Mouse (Mus musculus): ENCODE data around the gene Tldc2. TPM values are rescaled to one million over a fixed set of nuclear protein-coding genes. Genes with fewer than 3 reads are reported as not detected.

Tldc2 gene
- polyA plus RNA-seq, 1 experiment from 2014 or later, result not detected

GRCm38 (mm10) chr2:157078059-157078792 lies 8.6 kb upstream of the Tldc2 start:
- ATAC-seq (replicated peaks; ENCODE audit: low FRiP score), result peak; percentile 2; the same call in 1 of the 2 replicates
- no peaks in the 10 kb centered on the region for H3K36me3 ChIP-seq (ENCODE audit: control insufficient read depth, insufficient read depth, low read length)
- H3K27me3 ChIP-seq (replicated peaks; ENCODE audit: control insufficient read depth, insufficient read depth, low read length), result peaks cover 50% of the 10 kb centered on the region
- H3K4me2 ChIP-seq, result peak overlapping the region; percentile 81
- no peaks in the 10 kb centered on the region for H3K9me3 ChIP-seq (ENCODE audit: control insufficient read depth, low read length)
- peak; percentile 55 for DNase-seq (ENCODE audit: low spot score)
- peak overlapping the region; percentile 78 for H3K9ac ChIP-seq (ENCODE audit: low read depth, low read length)
- WGBS, result 1% methylated on average over 79 of the region's 79 CpGs
- H3K4me1 ChIP-seq (replicated peaks; ENCODE audit: control insufficient read depth, insufficient read depth, low read length), result peaks cover 24% of the 10 kb centered on the region
- H3K27ac ChIP-seq (ENCODE audit: low read depth, low read length), result peak overlapping the region; percentile 89
- peak overlapping the region; percentile 71 for H3K4me3 ChIP-seq (ENCODE audit: low read depth, low read length)

GRCm38 (mm10) chr2:157078793-157079700 lies 7.8 kb upstream of the Tldc2 start, which contains the start of gene Soga1:
Gene Soga1 (minus strand): TSS chr2:157079254.
- H3K4me1 ChIP-seq (replicated peaks; ENCODE audit: control insufficient read depth, insufficient read depth, low read length), result peaks cover 24% of the 10 kb centered on the region
- H3K27ac ChIP-seq (ENCODE audit: low read depth, low read length), result peak within 1 kb of the TSS; percentile 89
- H3K9me3 ChIP-seq (ENCODE audit: control insufficient read depth, low read length), result no peaks in the 10 kb centered on the region
- H3K9ac ChIP-seq (ENCODE audit: low read depth, low read length), result peak within 1 kb of the TSS; percentile 78
- H3K27me3 ChIP-seq (replicated peaks; ENCODE audit: control insufficient read depth, insufficient read depth, low read length), result peaks cover 50% of the 10 kb centered on the region
- under 1% methylated on average over 113 of the region's 136 CpGs for WGBS
- peak within 1 kb of the TSS; percentile 71 for H3K4me3 ChIP-seq (ENCODE audit: low read depth, low read length)
- ATAC-seq (replicated peaks; ENCODE audit: low FRiP score), result peak; percentile 78
- no peaks in the 10 kb centered on the region for H3K36me3 ChIP-seq (ENCODE audit: control insufficient read depth, insufficient read depth, low read length)
- peak; percentile 79 for DNase-seq (ENCODE audit: low spot score)
- H3K4me2 ChIP-seq, result peak within 1 kb of the TSS; percentile 81

GRCm38 (mm10) chr2:157079701-157080180 lies 7.1 kb upstream of the Tldc2 start:
- Histone ChIP-seq H3K9ac (ENCODE audit: low read depth, low read length) (peak overlapping the region; percentile 78), H3K9me3 (ENCODE audit: control insufficient read depth, low read length) (no peaks in the 10 kb centered on the region), H3K27ac (ENCODE audit: low read depth, low read length) (peak overlapping the region; percentile 89), H3K36me3 (ENCODE audit: control insufficient read depth, insufficient read depth, low read length) (no peaks in the 10 kb centered on the region), H3K4me3 (ENCODE audit: low read depth, low read length) (peak overlapping the region; percentile 71), H3K4me1 (replicated peaks; ENCODE audit: control insufficient read depth, insufficient read depth, low read length) (peaks cover 21% of the 10 kb centered on the region), H3K27me3 (replicated peaks; ENCODE audit: control insufficient read depth, insufficient read depth, low read length) (peaks cover 50% of the 10 kb centered on the region), H3K4me2 (peak overlapping the region; percentile 81)
- DNase-seq (ENCODE audit: low spot score), result no peak
- ATAC-seq (replicated peaks; ENCODE audit: low FRiP score), result no peak
- 15% methylated on average over 16 of the region's 16 CpGs for WGBS

- H3K36me3 ChIP-seq (ENCODE audit: control insufficient read depth, insufficient read depth, low read length), result no peaks in the 10 kb centered on the region
- no peaks in the 10 kb centered on the region for H3K9me3 ChIP-seq (ENCODE audit: control insufficient read depth, low read length)
- peaks cover 50% of the 10 kb centered on the region for H3K27me3 ChIP-seq (replicated peaks; ENCODE audit: control insufficient read depth, insufficient read depth, low read length)
- ATAC-seq (replicated peaks; ENCODE audit: low FRiP score) (no peak), DNase-seq (ENCODE audit: low spot score) (no peak)
- H3K4me3 ChIP-seq (ENCODE audit: low read depth, low read length), result no peak overlapping the region
- 85% methylated on average over 8 of the region's 8 CpGs for WGBS
- H3K27ac ChIP-seq (ENCODE audit: low read depth, low read length), result no peak overlapping the region
- H3K9ac ChIP-seq (ENCODE audit: low read depth, low read length), result no peak overlapping the region
- no peak overlapping the region for H3K4me2 ChIP-seq
- H3K4me1 ChIP-seq (replicated peaks; ENCODE audit: control insufficient read depth, insufficient read depth, low read length), result peaks cover 11% of the 10 kb centered on the region
Observed at GRCm38 (mm10) chr2:157081331-157081730, 5.5 kb upstream of the Tldc2 start.

- 17% methylated on average over 7 of the region's 7 CpGs for WGBS
- no peak overlapping the region for H3K4me2 ChIP-seq
- no peaks in the 10 kb centered on the region for H3K36me3 ChIP-seq (ENCODE audit: control insufficient read depth, insufficient read depth, low read length)
- H3K27ac ChIP-seq (ENCODE audit: low read depth, low read length), result no peak overlapping the region
- no peaks in the 10 kb centered on the region for H3K9me3 ChIP-seq (ENCODE audit: control insufficient read depth, low read length)
- no peak overlapping the region for H3K9ac ChIP-seq (ENCODE audit: low read depth, low read length)
- H3K4me3 ChIP-seq (ENCODE audit: low read depth, low read length), result no peak overlapping the region
- no peak for ATAC-seq (replicated peaks; ENCODE audit: low FRiP score)
- DNase-seq (ENCODE audit: low spot score), result no peak
- H3K4me1 ChIP-seq (replicated peaks; ENCODE audit: control insufficient read depth, insufficient read depth, low read length), result peaks cover 5% of the 10 kb centered on the region
- peaks cover 48% of the 10 kb centered on the region for H3K27me3 ChIP-seq (replicated peaks; ENCODE audit: control insufficient read depth, insufficient read depth, low read length)
Observed at GRCm38 (mm10) chr2:157081960-157082359, 4.9 kb upstream of the Tldc2 start.

- WGBS, result 73% methylated on average over 7 of the region's 7 CpGs
Observed at GRCm38 (mm10) chr2:157084831-157085585, 1.8 kb upstream of the Tldc2 start.

GRCm38 (mm10) chr2:157087536-157088317 lies 872 bp downstream of the Tldc2 start:
- Histone ChIP-seq H3K36me3 (ENCODE audit: control insufficient read depth, insufficient read depth, low read length) (no peaks in the 10 kb centered on the region), H3K9me3 (ENCODE audit: control insufficient read depth, low read length) (no peaks in the 10 kb centered on the region), H3K4me1 (replicated peaks; ENCODE audit: control insufficient read depth, insufficient read depth, low read length) (peaks cover 3% of the 10 kb centered on the region; the same call in 1 of the 2 replicates), H3K4me2 (no peak overlapping the region), H3K27ac (ENCODE audit: low read depth, low read length) (no peak overlapping the region), H3K9ac (ENCODE audit: low read depth, low read length) (no peak overlapping the region), H3K4me3 (ENCODE audit: low read depth, low read length) (no peak overlapping the region), H3K27me3 (replicated peaks; ENCODE audit: control insufficient read depth, insufficient read depth, low read length) (no peaks in the 10 kb centered on the region; the same call in 1 of the 2 replicates)
- WGBS, result 78% methylated on average over 14 of the region's 14 CpGs
- ATAC-seq (replicated peaks; ENCODE audit: low FRiP score) (0 out of 2 replicates have a peak, but pooled peaks have one; percentile 27), DNase-seq (ENCODE audit: low spot score) (no peak)

More at GRCm38 (mm10) chr2:157084831-157085585, 1.8 kb upstream of the Tldc2 start:
- DNase-seq (ENCODE audit: low spot score) (no peak), ATAC-seq (replicated peaks; ENCODE audit: low FRiP score) (no peak)
- Histone ChIP-seq H3K9me3 (ENCODE audit: control insufficient read depth, low read length) (no peaks in the 10 kb centered on the region), H3K4me2 (no peak overlapping the region), H3K4me3 (ENCODE audit: low read depth, low read length) (no peak overlapping the region), H3K4me1 (replicated peaks; ENCODE audit: control insufficient read depth, insufficient read depth, low read length) (peaks cover 3% of the 10 kb centered on the region; the same call in 1 of the 2 replicates), H3K9ac (ENCODE audit: low read depth, low read length) (no peak overlapping the region), H3K36me3 (ENCODE audit: control insufficient read depth, insufficient read depth, low read length) (no peaks in the 10 kb centered on the region), H3K27ac (ENCODE audit: low read depth, low read length) (no peak overlapping the region), H3K27me3 (replicated peaks; ENCODE audit: control insufficient read depth, insufficient read depth, low read length) (peaks cover 18% of the 10 kb centered on the region)

All from liver, embryonic 11.5 days (tissue).